Mouse (Mus musculus): Measurements from ENCODE around the gene Hck. TPM values are rescaled to one million over a fixed set of nuclear protein-coding genes. Genes with fewer than 3 reads are reported as not detected.

Gene Hck
- total RNA-seq, 2 experiments from 2014 or later, result 0.20 to 0.45 TPM

GRCm38 (mm10) chr2:153109596-153109995 is 1.3 kb downstream of the Hck start:
- H3K4me3 ChIP-seq, result no peak overlapping the region
- no peak for TF ChIP-seq CTCF (IDR thresholded peaks at IDR 0.05)
- intact Hi-C loops (cut with DNase I), result no loop called here
- no peak overlapping the region for H3K27ac ChIP-seq
- no peak for DNase-seq

GRCm38 (mm10) chr2:153111298-153111697 is 3.0 kb downstream of the Hck start:
- no peak for TF ChIP-seq CTCF (IDR thresholded peaks at IDR 0.05)
- Histone ChIP-seq H3K27ac (no peak overlapping the region), H3K4me3 (no peak overlapping the region)
- no peak for DNase-seq
- intact Hi-C loops (cut with DNase I), result no loop called here

GRCm38 (mm10) chr2:153115679-153116081 is 7.4 kb downstream of the Hck start:
- intact Hi-C loops (cut with DNase I), result no loop called here
- no peak for TF ChIP-seq CTCF (IDR thresholded peaks at IDR 0.05)
- Histone ChIP-seq H3K27ac (no peak overlapping the region), H3K4me3 (no peak overlapping the region)
- DNase-seq, result peak; percentile 9

- DNase-seq, result no peak
- Histone ChIP-seq H3K27ac (no peak overlapping the region), H3K4me3 (no peak overlapping the region)
- intact Hi-C loops (cut with DNase I), result no loop called here
- no peak for TF ChIP-seq CTCF (IDR thresholded peaks at IDR 0.05)
Observed at GRCm38 (mm10) chr2:153117051-153117486, 8.8 kb downstream of the Hck start.

- no peak for TF ChIP-seq CTCF (IDR thresholded peaks at IDR 0.05)
- DNase-seq, result no peak
- intact Hi-C loops (cut with DNase I), result no loop called here
- Histone ChIP-seq H3K4me3 (no peak overlapping the region), H3K27ac (no peak overlapping the region)
Observed at GRCm38 (mm10) chr2:153119488-153119887, 11.2 kb downstream of the Hck start.

- intact Hi-C loops (cut with DNase I), result no loop called here
- Histone ChIP-seq H3K27ac (no peak overlapping the region), H3K4me3 (no peak overlapping the region)
- DNase-seq, result peak; percentile 10
- TF ChIP-seq CTCF (IDR thresholded peaks at IDR 0.05), result no peak
Observed at GRCm38 (mm10) chr2:153120126-153120525, 11.9 kb downstream of the Hck start.

GRCm38 (mm10) chr2:153121821-153122615 is 13.8 kb downstream of the Hck start:
- DNase-seq, result peak; percentile 5
- intact Hi-C loops (cut with DNase I), result no loop called here
- TF ChIP-seq CTCF (IDR thresholded peaks at IDR 0.05), result no peak
- Histone ChIP-seq H3K4me3 (no peak overlapping the region), H3K27ac (no peak overlapping the region)

GRCm38 (mm10) chr2:153122701-153123100 is 14.4 kb downstream of the Hck start:
- DNase-seq, result no peak
- Histone ChIP-seq H3K27ac (no peak overlapping the region), H3K4me3 (no peak overlapping the region)
- TF ChIP-seq CTCF (IDR thresholded peaks at IDR 0.05), result no peak
- intact Hi-C loops (cut with DNase I), result no loop called here

GRCm38 (mm10) chr2:153125875-153126274 is 17.6 kb downstream of the Hck start:
- DNase-seq, result no peak
- H3K27ac ChIP-seq, result no peak overlapping the region
- intact Hi-C loops (cut with DNase I), result no loop called here
- no peak for TF ChIP-seq CTCF (IDR thresholded peaks at IDR 0.05)
- H3K4me3 ChIP-seq, result no peak overlapping the region

- H3K4me3 ChIP-seq, result no peak overlapping the region
- TF ChIP-seq CTCF (IDR thresholded peaks at IDR 0.05), result peak; percentile 41
- no peak overlapping the region for H3K27ac ChIP-seq
- intact Hi-C loops (cut with DNase I), result loop anchor here (5.0 kb wide), 1 partner anchor 49 kb away; no protein-coding TSS in a partner anchor
- no peak for DNase-seq
Observed at GRCm38 (mm10) chr2:153131019-153131418, 22.8 kb downstream of the Hck start.

- H3K27ac ChIP-seq, result no peak overlapping the region
- intact Hi-C loops (cut with DNase I), result loop anchor here (5.0 kb wide), 1 partner anchor 52 kb away; no protein-coding TSS in a partner anchor
- no peak overlapping the region for H3K4me3 ChIP-seq
- no peak for TF ChIP-seq CTCF (IDR thresholded peaks at IDR 0.05)
- DNase-seq, result no peak
Observed at GRCm38 (mm10) chr2:153134237-153134636, 26.0 kb downstream of the Hck start.

- TF ChIP-seq CTCF (IDR thresholded peaks at IDR 0.05), result no peak
- intact Hi-C loops (cut with DNase I), result no loop called here
Observed at GRCm38 (mm10) chr2:153136211-153136610, 27.9 kb downstream of the Hck start.

GRCm38 (mm10) chr2:153139158-153139557 is 30.9 kb downstream of the Hck start:
- TF ChIP-seq CTCF (IDR thresholded peaks at IDR 0.05), result no peak
- Histone ChIP-seq H3K4me3 (no peak overlapping the region), H3K27ac (no peak overlapping the region)
- DNase-seq, result no peak
- intact Hi-C loops (cut with DNase I), result no loop called here

More at GRCm38 (mm10) chr2:153136211-153136610, 27.9 kb downstream of the Hck start:
- no peak for DNase-seq
- Histone ChIP-seq H3K27ac (no peak overlapping the region), H3K4me3 (no peak overlapping the region)
